Mouse (Mus musculus) ES-E14 (cell line): ENCODE data around the gene Xpo1. TPM values are rescaled to one million over a fixed set of nuclear protein-coding genes. Genes with fewer than 3 reads are reported as not detected.

Source experiments
- DNase-seq: peaks from one replicate; pipeline ENCODE4 v3.0.0-alpha.2; 2013; ENCODE audit warnings: low read depth, low spot score
- H3K27ac ChIP-seq: 2 replicates; pipeline ENCODE4 v1.5.1; 2012; ENCODE audit warnings: low read depth, mild to moderate bottlenecking, low read length, moderate library complexity, mixed read lengths; ENCODE audit not compliant: poor library complexity, insufficient read depth, severe bottlenecking
- H3K36me3 ChIP-seq: 2 replicates; pipeline ENCODE4 v1.6.1; 2012; ENCODE audit warnings: mild to moderate bottlenecking, low read length, moderate library complexity, mixed read lengths; ENCODE audit not compliant: control insufficient read depth, poor library complexity, insufficient read depth, severe bottlenecking
- H3K4me1 ChIP-seq, 2 experiments: fragments of 150-350 bp in 1 of 2; sonication (generic) in 1 of 2; 2 replicates each; pipeline ENCODE4 v1.6.1; 2012; ENCODE audit warnings: low read length in 2 of 2, mild to moderate bottlenecking in 1 of 2, mixed read lengths in 1 of 2; ENCODE audit not compliant: control insufficient read depth in 2 of 2, insufficient read depth in 2 of 2, poor library complexity in 1 of 2
- H3K4me3 ChIP-seq, 2 experiments: fragments of 150-350 bp in 1 of 2; sonication (generic) in 1 of 2; 2 replicates each; pipeline ENCODE4 v1.5.1; 2012; ENCODE audit warnings: low read length in 2 of 2, low read depth in 1 of 2, mild to moderate bottlenecking in 1 of 2, mixed read lengths in 1 of 2; ENCODE audit not compliant: insufficient read depth in 1 of 2, poor library complexity in 1 of 2, severe bottlenecking in 1 of 2
- H3K9ac ChIP-seq: 2 replicates; pipeline ENCODE4 v1.6.1; 2012; ENCODE audit warnings: low read depth, mild to moderate bottlenecking, low read length, mixed read lengths; ENCODE audit not compliant: poor library complexity, insufficient read depth, severe bottlenecking
- H3K9me3 ChIP-seq: fragments of 150-350 bp; sonication (generic); 2 replicates; pipeline ENCODE4 v1.6.1; 2012; ENCODE audit warnings: low read depth, mild to moderate bottlenecking, low read length; ENCODE audit not compliant: control insufficient read depth, insufficient read depth
- CHD2 ChIP-seq: IDR thresholded peaks from 2 replicates; pipeline ENCODE4 v1.6.1; 2014; ENCODE audit warnings: mild to moderate bottlenecking, low read depth, low read length, inconsistent platforms
- HCFC1 ChIP-seq: IDR thresholded peaks from 2 replicates; pipeline ENCODE4 v1.6.1; 2012; ENCODE audit warnings: low read length, inconsistent platforms, borderline replicate concordance; ENCODE audit not compliant: insufficient read depth
- MAFK ChIP-seq: IDR thresholded peaks from 2 replicates; pipeline ENCODE4 v1.6.1; 2014; ENCODE audit warnings: mild to moderate bottlenecking, low read depth, low read length, inconsistent platforms; ENCODE audit not compliant: insufficient read depth
- ZC3H11A ChIP-seq: IDR thresholded peaks from 2 replicates; pipeline ENCODE4 v1.6.1; 2012; ENCODE audit warnings: low read depth, mild to moderate bottlenecking, inconsistent platforms, low read length, borderline replicate concordance
- ZNF384 ChIP-seq: IDR thresholded peaks from 2 replicates; pipeline ENCODE4 v1.6.1; 2012; ENCODE audit warnings: low read depth, low read length, inconsistent platforms
- in situ Hi-C, 2 experiments: fragments of 600-800 bp; cut with MboI; formaldehyde crosslinking; loops; one replicate each; pipeline ENCODE4 v1.15.1; 2025; ENCODE audit warnings: low sequenced_read_pairs in 2 of 2, inconsistent platforms in 1 of 2; ENCODE audit not compliant: unreplicated experiment in 2 of 2
- total RNA-seq: library from RNA; depleted of rRNA; stranded (reverse); fragments of 300-350 nt; gene quantifications from 2 replicates; pipeline ENCODE4 v1.2.3, GENCODE M21; 2012; rRNA removed

The Xpo1 gene
- total RNA-seq, 1 experiment = 245 TPM

GRCm38 (mm10) chr11:23335160-23335559 lies 79.3 kb downstream of the Xpo1 start:
- TF ChIP-seq HCFC1 = no peak
- no peak for TF ChIP-seq MAFK
- no peak for TF ChIP-seq ZC3H11A
- no peak for TF ChIP-seq CHD2
- TF ChIP-seq ZNF384 = no peak
- no peak overlapping the region for H3K4me3 ChIP-seq
- no peaks in the 10 kb centered on the region for H3K4me1 ChIP-seq
- in situ Hi-C loops = no loop called here
- H3K9me3 ChIP-seq = no peaks in the 10 kb centered on the region
- no peak for DNase-seq
- H3K36me3 ChIP-seq = peaks cover 2% of the 10 kb centered on the region; the same call in 1 of the 2 replicates
- no peak overlapping the region for H3K9ac ChIP-seq
- H3K27ac ChIP-seq = no peak overlapping the region

Other genes starting within 250 kb of the Xpo1 start
- 2.7 and 3.7 TPM in 2 replicates for gene Fam161a, start 248.5 kb upstream of the Xpo1 start, total RNA-seq
- 61.2 and 70.0 TPM in 2 replicates for gene Usp34, start 50.9 kb downstream of the Xpo1 start, total RNA-seq
- 25.6 and 32.0 TPM in 2 replicates for gene Ahsa2, start 242.0 kb downstream of the Xpo1 start, total RNA-seq